Mouse (Mus musculus): ENCODE measurements around the gene Rtkn.

DNA sequence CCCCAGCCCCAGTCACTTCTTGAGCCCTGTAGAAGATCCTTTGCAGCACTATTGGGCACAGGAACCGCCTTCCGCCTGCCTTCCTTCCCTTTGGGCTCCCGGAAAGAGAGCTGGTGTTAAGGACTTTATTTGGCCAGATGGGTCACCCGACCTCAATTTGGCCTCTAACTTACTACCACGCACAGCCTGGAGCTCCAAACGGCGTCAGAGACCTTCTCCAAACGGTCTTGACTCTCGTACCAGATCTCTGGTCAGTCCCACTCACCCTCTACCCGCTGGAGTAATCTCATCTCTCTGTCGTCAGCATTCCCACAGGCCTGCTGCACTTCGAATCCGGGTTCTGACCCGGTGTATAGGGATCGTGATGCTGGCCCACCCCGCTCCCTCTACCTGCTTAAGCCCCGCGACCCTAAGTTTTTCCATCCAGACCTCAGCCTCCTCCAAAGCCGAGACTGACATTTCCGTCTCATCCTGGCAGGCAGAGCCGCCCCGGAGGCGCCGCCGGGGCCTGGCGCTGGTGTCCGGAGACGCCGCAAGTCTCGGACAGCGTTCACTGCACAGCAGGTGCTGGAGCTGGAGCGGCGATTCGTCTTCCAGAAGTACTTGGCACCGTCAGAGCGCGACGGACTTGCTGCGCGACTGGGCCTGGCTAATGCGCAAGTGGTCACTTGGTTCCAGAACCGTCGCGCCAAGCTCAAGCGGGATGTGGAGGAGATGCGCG lies 47.9 kb upstream of the Rtkn start:
- TF ChIP-seq POLR2A (IDR thresholded peaks at IDR 0.05; ENCODE audit: insufficient read depth, low read depth, low read length) (no peak), CTCF (IDR thresholded peaks at IDR 0.05) (no peak), EP300 (IDR thresholded peaks at IDR 0.05; ENCODE audit: insufficient read depth, low read depth, low read length) (no peak)
